Mouse (Mus musculus) thymus, postnatal 25 days (tissue): Measurements from ENCODE around the gene Psmb11.

ENCODE experiments used
- DNase-seq: peaks from one replicate; pipeline ENCODE4 v3.0.0; 2022

Psmb11 gene

DNA sequence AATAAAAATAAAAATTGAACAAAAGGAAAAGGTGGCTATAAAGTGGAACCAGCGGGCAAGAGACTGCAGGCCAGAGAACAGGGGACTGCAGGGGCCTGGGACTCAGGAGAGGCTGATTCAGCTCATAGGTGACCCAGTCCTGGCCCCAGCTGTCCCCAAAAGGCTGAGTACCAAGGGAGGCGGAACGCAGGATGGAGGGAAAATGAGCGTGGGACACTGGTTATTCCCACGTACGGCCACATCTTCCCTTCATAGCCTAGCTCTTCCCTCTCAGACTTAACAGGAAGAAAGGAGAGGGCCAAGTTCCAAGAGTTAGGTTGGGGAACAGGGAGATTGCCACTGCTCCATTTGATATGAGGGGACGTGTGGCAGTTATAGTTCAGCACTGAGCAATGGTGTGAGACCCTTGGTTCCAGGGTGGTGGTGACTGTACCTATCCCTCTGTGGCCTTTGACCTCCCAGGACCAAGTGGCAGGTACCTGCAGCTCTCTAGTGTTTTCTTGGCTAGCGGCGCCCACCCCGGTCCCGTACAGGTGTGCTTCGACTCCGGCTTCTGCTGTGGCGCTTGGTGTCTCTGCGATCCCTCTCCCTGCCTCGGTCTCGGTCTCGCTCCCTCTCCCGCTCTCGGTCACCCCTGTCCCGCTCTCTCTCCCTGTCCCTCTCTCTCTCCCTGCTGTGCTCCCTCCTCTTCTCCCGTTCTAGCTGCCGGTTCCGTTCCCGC, 21.2 kb downstream of the Psmb11 start:
- no peak for DNase-seq

DNA sequence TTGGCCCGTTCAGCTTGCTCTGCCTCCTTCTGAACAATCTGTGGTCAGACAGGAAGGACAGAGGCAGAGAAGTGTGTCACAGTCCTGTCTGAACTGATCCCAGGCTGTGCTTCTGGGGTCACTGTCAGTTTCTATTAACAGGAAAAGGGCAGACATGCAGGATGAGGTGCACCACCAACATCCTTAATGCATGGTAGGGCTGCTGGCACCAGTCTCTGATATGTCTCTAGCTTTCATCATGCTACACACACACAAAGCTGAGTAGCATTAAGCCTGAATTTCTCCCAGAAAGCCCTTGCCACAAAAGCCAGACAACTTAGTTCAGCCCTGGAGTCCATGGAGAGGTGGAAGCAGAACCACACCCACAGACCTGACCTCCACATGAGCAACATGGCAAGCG, 21.8 kb downstream of the Psmb11 start:
- DNase-seq = no peak

DNA sequence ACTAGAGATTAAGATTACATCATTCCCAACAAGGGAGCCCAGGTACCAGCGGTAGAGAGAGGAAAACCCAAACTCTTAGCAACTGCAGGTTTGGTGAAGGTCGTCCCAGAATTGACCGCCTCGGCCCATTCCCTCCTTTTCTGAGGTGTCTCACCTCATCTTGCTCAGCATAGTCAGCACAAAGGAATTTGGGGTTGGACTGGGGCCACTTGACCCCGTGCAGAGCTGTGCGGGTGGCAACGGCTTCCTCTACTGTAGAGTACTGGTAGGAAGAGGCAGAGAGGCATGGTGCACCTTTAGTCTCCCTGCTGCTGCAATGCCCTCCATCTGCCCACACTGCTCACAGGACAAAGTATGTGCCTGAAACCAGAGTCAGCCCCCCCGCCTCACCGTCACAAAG, 23.1 kb downstream of the Psmb11 start:
- no peak for DNase-seq

DNA sequence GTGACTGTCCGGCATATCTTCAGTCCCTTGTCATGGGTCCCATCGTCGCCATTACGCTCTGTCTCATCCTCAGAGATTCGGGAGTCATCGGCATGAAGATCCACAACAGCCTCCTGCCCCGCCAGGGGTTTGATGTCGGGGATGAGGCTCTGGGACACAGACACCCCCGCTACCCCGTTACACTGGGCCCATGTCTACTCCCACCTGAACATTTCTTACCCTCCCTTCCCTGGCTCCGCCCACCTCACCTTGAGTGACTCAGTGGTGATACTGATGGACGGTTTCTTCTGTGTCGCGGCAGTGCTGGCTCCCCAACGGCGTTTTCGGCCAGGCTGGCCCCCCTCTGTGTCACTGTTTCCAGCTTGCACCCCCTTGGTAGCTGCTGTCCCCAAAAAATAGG, 25.2 kb downstream of the Psmb11 start:
- DNase-seq = no peak

DNA sequence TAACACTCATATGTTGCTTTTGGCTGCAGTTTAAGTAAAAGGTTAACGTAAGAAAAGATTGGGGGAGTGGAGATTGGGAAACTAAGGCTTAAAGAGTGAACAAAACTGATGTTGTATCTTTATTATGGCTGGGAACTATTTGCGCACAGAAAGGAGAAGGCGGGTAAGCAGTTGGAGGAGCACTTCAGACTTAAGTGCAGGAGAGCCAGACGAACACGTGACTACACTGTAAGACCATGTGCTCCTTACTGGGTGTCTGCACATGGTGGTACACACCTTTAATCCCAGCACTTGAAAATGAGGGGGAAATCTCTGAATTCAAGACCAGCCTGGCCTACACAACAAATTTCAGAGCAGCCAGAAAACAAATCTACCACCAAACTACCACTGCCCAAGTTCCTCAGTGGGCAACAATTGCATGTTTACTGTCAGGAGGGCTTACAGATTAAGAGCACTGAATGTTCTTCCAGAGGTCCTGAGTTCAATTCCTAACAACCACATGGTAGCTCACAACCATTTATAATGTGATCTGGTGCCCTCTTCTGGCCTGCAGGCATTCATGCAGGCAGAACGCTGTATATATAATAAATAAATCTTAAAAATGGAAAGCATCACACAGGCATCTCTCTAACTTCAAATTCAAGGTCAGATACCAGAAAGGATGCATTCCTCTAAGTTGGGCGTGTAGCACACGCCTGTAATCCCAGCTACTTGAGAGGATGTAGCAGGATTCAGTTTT, 25.8 kb downstream of the Psmb11 start:
- no peak for DNase-seq

DNA sequence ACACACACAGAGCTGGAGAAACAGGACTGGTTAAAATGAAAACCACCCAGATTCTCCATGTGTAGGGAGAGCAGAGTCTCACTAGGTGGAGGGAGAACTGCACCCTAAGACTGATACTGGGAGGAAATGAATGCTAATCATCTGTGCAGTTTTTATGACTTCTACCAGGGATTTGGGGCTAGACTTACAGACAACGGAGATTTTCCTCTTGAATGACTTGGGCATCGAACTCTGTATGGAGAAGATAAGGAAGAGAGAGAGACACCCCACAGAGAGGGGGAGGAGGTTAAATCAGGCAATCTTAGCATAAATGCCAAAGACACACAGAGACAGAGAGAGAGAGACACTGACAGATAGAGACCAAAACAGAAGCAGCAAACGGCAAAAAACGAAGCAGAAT, 26.7 kb downstream of the Psmb11 start:
- DNase-seq = no peak

DNA sequence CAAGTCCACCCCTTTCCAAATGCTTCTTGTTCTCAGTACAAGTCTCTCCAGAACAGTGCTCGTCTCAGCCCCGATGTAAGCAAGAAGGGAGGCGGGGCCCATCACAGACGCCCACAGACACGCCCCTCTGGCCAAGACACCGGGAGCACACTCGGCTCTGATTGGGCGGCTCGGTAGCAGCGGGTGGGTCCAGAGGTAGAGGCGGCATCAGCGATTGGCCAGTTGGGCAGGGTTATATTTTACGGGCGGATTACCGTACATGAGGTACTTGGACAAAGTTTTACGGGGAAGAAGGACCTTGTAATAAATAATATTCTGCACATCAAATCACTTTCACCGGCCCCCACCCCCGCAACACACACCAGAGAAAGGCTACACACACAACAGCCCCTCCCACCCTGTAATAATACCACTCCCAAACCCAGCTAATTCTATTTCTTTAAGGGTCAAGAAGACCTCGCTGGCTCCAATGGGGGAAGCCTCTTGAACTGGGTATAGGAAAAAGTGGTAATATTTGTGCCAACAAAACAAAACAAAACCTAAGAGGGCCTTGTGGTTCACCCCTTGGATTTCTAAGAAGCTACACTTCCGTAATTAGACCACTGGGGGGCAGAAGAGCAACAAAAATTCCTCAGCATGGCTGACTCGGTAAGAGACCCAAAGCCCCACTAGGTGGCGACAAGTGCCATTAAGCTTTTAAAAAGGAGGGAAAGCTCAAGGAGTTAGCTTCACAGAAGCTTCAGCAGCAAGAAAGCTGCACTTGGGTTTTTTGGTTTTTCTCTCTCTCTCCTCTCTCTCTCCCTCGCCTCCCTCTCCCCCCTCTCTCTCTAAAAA, 29.6 kb downstream of the Psmb11 start:
- DNase-seq = peak; percentile 90

DNA sequence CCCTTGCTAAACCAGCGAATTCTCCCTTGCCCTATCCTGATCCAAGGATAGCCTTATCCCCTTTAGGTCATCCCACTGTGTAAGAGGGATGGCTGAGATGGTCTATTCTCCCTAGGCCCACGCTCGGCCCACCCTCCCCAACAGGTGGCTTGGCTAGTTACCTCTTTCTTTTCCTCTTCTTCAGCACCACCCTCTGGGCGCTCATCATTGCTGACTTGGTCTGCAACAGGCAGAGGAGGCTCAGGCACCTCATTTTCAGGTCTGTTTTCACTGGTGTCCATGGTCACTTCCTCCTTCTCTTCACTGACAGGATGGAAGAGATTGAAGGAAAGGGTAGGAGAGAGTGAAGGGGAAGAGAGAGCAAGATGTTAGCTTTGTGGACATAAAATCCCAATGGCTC, 30.3 kb downstream of the Psmb11 start:
- DNase-seq = no peak

DNA sequence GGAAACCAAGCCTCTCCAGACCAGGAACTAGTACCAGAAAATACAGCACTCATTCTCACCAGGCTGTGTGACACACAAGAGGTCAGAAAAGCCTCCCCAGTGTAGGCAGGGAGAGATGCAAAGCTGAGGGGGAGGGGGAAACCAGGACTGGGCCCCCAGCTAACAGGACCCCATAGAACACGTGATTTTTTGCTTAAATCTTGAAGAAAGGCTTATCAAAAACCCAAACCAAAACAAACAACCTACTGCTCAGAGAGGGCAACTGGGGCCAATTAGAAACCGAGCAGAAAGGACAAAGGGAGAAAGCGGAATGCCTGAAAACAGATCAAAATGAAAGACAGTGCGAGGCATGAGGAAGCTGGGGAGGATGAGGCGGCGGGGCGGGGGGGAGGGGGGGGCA, 31.6 kb downstream of the Psmb11 start:
- DNase-seq = peak; percentile 22

DNA sequence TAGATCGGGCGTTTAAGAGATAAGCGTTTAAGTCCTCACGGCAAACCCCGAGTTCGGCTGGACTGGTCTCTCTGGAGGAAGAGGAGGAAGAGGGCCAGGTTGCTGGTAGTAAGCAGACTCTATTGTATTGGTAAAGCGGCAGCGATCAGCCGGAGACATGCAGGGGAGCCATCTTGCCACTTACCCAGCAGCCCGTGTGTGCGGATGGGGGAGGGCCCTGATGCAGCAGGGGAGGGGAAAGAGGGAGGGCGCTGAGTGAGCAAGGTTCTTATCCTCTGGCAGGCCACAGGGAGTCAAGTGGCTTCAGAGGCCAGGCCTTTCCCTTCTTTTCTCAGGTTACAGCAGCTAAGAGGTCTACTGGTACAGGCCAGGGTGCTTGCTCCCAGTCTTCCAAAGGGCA, 32.3 kb downstream of the Psmb11 start:
- peak; percentile 86 for DNase-seq

DNA sequence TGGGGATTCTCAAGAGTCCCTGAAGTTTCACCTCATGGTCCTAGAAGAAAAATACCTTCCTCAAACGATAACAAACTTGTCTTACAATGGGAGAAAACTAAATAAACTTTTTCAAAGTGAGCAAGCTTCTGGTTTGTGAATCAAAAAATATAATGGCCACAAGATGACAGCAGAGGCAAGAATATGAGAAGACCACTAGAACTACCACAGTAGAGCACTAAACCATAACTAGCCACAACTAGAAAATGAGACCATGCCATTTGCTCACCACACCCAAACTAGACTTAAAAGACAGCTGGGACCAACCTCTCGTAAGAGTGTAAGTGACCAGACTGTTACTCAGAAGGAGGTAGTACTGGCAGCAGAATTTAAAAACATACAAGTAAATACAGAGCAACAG, 38.8 kb downstream of the Psmb11 start:
- DNase-seq = no peak

DNA sequence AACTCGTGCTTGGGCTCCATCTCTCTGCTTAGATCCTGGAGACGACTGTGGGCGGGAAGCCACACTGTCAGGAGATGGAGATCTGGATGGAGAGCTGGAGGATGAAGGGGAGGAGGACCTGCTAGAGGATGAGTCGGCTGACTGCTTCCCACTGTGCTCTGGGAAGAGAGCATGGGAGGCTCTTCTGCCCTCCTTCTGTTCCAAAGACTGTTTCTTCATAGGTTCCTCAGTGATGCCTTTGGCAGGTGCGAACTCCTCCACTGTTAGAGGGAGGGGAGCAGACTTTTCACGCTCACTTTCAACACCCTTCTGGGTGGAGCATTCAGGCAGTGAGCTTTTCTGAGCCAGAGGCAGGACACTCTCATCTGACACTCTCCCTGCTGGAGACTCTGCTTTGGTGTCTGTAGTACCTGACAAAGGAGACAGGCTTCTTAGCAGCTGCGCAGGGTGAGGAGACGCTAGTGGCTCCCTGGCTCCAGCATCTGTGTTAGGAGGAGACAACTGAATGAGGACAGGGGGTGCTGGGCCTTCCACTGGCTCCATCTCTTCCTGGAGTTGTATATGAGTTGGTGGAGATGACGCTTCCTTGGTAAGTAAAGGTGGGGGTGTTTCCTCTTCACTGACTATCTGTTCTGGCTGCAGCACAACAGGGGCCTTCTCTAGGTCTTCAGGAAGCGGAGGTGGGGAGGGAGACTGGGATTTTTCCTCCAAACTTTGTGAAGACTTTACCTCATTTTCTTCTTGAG, 43.4 kb downstream of the Psmb11 start:
- no peak for DNase-seq

DNA sequence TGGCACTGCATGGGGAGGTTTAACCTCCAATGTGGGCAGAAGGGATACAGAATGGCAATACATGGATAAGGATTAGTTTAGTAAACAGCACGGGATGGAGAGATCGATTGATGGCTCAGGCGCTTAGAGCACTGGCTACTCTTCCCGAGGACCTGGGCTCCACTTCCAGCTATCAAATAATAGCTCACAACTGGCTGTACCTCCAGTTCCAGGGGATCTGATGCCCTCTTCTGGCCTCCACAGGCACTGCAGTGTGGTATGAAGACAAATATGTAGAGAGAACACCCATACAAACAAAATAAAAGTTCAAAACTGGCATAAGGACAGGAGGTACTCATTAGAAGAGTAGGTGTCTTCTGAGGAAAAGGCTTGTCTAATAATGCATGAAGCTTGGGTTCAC, 48.1 kb downstream of the Psmb11 start:
- DNase-seq = peak; percentile 72

DNA sequence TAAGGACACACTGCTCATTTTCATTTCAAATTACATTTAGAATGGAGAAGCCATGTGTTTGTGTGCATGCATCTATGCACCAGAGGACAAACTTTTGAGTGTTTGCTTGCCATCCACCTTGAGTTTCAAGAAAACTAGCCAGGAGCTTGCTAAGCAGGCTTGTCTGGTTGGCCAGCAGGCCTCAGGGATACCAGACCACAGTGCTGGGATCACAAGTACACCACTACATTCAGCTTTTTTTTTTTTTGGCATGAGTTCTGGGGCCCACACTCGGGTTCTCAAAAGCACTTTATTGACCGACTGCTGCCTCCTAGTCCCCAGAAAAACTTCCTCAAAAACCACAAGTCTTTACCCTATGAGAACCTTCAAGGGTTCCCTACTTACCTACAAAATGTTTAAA, 53.1 kb downstream of the Psmb11 start:
- no peak for DNase-seq

DNA sequence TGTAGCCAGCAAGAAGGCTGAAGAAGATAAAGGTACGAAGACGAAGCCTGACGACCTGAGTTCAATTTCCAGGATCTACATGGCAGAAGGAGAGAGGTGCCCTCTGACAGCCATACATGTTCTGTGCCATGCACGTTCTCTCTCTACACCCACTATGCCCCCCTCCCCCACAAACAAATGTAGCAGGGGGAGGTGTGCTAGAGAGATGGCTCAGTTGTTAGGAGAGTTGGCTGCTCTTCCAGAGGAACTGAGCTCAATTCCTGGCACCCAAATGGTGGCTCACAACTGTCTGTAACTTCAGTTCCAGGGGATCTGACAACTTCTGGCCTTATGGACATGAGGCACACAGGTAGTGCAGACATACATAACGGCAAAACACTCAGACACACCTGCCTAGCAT, 55.1 kb downstream of the Psmb11 start:
- no peak for DNase-seq

DNA sequence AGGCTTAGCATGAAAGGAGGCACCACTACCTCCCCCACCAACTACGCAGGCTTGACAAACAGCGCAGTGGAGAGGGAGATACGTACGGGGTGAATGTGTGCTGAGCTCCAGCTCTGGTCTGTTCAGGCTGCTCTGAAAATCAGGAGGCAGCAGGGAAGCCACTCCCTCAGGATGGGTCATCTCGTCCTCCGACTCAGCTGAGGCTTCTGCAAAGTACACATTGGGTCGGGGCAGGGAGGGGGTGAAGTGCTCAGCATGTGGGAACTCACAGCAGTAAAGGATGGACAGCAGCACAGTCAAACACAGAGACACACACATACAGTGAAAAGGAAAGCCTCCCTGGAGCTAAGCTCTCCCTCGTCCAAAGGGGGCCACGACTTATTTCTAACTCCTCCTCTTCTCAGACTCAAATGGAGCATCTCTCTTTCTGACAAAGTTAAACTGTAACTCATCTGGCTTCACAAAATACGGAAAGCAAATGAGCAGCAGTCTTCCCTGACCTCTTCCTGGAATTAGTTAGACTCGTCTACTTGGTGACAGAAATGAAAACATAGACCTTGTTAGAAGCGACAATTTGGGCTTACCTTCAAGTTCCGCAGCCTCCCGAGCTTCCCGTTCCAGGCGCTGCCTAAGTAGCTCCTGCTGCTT, 57.5 kb downstream of the Psmb11 start:
- no peak for DNase-seq
